Mouse (Mus musculus) erythroblast, adult 5-6 weeks (primary cell): ENCODE results near the gene Gpa33. TPM values are rescaled to one million over a fixed set of nuclear protein-coding genes. Genes with fewer than 3 reads are reported as not detected.

Experiments
- ATAC-seq: replicated peaks from 2 replicates; pipeline ENCODE4 v1.8.0; 2016; ENCODE audit warnings: moderate number of reproducible peaks, mild to moderate bottlenecking, moderate TSS enrichment, inconsistent platforms; ENCODE audit not compliant: poor library complexity, low FRiP score, severe bottlenecking
- total RNA-seq, 2 experiments: library from RNA; stranded (forward) in 1 of 2; stranded (reverse) in 1 of 2; fragments of 150-400 nt in 1 of 2; fragments of 200-764, 138-1000 nt in 1 of 2; gene quantifications; 2 replicates each; pipeline versions ENCODE4 v1.2.3 to v1.2.4; 2015 to 2017; ENCODE audit warnings: low replicate concordance in 2 of 2

Gene Gpa33
- total RNA-seq, 2 experiments from 2014 or later, result not detected

DNA sequence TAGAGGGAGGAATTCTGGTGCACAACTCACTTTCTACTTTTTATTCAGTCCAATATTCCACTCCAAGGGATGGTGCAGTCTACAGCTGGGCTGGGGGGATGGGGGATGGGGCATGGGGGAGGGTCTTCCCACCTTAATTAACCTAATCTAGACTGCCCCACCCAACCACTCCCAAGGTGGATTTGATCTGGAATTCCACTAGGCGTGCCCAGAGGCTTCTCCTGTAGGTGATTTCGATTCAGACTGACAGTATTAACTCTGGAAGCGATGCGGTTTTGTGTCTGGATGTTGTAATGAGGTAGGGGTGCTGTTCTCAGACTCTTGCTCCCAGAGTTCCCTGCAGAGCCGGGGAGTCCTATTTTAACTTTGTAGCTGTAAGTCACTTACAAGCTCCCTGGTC is 30.1 kb downstream of the Gpa33 start:
- no peak for ATAC-seq

DNA sequence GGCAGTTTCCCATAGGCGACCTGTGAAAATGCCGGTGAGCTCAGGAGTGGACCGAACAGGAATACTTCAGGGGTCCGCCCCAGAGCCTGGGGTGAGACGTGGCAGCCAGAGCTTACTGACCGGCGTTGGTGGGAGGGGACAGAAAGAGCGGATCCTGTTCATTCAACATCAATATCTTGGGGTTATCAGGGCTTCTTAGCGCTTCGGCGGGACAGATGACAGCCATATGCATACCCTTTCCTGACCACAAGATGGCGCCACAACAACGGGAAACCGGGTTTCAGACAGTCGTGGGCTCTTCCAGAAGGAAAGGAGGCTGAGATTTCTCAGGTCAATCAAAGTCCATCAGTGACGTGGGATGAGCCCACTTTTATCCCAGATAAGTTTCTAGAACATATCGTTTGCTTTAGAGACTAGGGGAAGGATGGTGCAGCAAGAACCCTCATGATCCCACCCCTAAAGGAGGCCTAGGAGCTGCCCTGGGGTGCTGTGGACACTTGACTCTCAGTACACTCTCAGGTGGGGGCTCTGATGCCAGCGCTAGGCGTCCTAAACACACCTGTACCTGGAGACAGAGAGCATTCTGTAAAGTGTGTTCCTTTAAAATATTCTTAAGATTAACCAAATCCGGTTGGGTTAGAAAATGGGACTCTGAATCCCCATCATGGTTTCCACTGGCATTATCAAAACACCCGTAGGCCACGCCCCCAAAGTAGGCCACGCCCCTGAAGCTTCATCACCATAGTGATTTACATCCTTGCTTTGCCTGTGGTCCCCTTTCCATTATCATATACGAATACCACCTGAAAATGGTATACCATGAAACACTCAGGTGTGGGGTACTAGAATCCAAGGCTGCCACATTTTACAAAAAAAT is 30.8 kb downstream of the Gpa33 start:
- ATAC-seq, result 0 out of 2 replicates have a peak, but pooled peaks have one; percentile 63

DNA sequence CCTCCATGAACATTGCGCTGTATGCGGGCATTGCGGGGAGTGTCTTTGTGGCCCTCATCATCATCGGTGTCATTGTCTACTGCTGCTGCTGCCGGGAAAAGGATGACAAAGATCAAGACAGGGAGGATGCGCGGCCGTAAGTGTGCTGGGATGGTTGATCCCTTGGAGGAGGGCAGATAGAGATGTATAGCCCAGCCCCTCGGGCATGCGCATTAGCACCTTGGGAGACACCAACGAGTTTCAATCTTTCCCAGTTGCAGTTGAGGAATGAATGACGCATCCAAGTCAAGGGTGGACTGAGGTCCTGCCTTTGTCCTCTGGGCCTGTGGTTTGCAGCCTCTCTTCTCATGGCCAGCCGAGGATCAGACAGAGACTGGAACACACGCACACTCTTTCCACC is 34.5 kb downstream of the Gpa33 start:
- no peak for ATAC-seq

DNA sequence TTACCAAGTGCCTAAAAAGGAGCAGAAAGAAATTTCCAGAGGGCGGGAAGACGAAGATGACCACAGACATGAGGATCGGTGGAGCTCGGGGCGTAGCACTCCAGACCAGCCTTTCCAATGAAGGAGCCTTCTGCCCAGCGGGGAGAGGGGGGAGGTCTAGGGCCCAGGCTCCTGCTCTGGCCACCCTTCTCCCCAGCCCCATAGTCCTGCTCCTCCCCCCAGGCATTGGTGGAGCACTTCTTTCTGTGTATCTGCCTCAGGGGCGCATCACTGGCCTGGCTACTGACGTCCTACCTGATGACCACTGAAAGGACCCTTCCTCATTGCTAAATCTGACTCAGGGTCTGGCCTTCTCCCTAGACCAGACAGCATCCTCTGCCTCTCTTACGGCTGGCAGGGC is 35.1 kb downstream of the Gpa33 start:
- ATAC-seq, result no peak

DNA sequence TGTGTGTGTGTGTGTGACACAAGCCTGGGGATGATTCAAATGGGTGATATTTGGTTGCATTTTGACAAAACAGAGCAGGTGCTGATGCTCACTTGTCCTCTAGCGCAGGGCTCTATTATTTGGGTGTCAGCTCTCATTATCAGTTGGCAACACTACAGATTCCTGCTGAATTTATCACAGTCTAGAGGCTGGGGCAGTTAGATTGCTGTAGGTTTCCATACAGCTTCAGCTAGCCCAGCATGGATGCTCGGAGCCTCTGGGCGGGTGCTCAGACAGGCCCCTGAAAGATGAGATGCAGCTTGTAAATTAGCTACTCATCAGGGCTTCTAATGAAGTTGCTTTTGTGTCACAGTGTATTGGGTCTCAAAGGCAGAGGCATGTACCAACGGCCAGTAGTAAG is 37.4 kb downstream of the Gpa33 start:
- ATAC-seq, result no peak

DNA sequence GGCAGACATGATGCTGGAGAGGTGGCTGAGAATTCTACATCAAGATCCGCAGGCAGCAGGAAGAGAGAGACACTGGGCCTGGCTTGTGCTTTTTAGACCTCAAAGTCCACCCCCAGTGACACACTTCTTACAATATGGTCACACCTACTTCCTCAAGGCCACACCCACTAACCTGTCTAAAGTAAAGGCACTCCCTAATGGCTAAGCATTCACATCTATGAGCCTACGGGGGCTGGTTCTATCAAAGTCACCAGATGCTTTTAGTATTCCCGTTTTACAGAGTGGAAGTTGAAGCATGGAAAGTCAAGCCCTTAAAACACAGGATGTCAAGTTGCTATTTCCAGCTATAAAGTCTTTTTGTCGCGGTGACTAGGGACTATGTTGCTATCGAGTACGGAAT is 38.0 kb downstream of the Gpa33 start:
- no peak for ATAC-seq

DNA sequence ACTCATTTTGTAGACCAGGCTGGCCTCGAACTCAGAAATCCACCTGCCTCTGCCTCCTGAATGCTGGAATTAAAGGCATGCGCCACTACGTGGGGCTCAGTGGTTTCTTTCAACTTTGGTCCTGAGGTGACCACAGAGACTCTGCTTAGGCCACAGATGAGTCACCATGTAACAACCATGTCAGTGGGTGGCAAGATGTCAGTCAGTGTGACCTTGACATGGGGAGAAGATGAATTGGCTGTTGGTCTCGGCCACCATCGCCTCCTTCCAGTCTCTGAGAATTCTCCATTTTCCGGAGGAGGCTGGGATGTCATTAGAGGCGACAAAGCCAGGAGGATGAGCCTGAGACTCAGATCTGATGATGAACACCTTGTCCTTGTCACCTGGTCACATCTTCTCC is 39.7 kb downstream of the Gpa33 start:
- ATAC-seq, result no peak

DNA sequence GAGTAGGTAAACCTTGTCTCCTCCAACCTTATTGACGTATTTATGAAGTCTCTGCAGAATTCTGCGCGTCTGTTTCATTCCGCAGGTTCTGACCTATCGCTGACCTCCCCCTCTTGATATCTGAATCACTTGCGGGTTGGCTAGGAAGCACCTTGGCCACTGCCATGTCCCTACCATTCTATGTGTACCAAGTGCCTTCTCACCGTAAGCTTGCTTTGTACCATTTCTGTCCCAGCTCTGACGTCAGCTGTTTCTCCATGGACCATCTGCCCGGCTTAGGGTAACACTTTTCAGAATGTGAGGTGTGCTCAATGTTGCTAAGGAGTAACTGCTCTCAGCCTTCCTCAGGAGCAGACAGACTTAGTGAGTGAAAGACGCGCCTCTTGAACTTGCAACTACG is 40.8 kb downstream of the Gpa33 start:
- no peak for ATAC-seq

DNA sequence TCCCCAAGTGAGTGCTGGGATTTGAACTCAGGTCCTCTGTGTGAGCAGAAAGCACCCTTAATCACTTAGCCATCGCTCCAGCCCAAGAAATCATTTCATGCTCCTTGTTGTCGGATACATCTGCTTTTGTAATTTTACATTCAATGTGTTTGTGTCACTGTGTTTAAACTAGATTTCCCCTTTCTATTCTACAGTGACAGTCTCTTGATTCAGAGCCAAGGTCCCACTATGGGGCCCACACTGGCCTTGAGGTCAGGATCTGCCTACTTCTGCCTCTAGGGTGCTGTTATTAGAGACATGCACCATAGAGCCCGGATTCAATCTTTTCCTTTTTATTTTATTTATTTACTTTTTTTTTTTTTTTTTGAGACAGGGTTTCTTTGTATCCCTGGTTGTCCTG is 43.0 kb downstream of the Gpa33 start:
- ATAC-seq, result no peak

DNA sequence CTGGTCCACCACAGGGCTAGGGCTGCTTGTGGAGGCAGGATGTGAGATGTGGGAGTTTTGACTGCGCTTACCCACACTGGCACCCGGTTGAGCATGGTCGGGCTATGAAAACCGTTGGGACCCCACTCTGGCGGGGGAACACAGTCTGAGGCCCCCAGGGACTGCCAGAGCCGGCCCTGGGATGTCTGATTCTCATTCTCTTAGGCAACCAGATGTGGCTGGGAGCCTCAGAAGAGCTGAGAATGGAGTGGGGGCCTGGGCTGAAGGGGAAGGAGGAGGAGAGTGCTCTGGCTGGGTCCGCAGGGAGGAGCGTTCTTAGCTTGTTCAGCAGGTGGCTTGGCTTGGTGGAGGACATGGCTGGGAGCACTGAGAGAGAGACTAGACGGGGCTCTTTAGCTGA is 43.6 kb downstream of the Gpa33 start:
- no peak for ATAC-seq

DNA sequence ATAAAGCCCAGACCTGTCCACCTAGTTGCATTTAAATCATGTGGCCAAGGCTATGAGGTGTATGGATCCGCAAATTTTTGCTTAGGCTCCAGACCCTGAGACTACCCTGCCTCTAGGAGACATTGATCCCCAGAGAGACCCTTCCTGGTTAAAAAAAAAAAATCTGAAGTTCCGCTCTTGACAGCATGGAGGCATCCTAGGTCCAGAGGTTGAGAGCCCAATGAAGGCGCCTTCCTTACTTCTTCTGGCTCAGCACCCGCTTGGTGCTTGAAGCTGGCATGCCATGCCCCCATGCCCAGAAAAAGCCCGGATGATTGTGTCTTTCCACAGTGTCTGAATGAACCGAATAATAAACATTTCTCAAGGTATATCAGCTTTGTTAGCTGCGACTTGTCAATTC is 51.5 kb downstream of the Gpa33 start:
- no peak for ATAC-seq

DNA sequence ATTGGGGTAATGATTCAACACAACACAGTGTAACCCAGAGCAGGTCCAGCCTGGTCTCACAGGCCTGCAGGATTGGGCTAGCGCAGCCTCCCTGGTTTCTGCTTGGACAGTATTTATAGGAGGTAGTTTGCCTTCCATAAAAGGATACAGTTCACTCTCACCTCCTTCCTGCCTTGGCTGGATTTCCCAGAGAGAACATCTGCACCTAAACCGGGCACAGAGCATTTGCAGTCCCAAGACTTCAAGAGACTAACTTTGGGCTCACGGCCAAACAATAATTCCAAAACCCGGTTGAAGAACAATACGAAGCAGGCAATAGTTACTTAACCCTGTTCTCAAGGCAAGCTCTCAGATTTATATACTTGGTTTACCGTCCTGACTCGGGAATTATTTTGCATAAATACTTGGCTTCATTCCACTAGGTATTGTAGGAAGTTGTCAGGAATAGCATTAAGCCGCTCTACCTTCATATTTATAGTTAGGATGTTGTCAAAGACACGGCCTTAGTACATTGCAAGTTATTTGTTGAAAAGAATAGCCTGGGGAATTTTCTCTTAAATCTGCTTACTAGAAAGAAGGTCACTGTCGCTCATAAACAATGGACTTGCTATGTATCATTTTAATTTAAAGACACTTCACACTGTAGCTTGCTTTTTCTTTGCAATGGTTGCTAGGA is 53.1 kb downstream of the Gpa33 start:
- ATAC-seq, result no peak

DNA sequence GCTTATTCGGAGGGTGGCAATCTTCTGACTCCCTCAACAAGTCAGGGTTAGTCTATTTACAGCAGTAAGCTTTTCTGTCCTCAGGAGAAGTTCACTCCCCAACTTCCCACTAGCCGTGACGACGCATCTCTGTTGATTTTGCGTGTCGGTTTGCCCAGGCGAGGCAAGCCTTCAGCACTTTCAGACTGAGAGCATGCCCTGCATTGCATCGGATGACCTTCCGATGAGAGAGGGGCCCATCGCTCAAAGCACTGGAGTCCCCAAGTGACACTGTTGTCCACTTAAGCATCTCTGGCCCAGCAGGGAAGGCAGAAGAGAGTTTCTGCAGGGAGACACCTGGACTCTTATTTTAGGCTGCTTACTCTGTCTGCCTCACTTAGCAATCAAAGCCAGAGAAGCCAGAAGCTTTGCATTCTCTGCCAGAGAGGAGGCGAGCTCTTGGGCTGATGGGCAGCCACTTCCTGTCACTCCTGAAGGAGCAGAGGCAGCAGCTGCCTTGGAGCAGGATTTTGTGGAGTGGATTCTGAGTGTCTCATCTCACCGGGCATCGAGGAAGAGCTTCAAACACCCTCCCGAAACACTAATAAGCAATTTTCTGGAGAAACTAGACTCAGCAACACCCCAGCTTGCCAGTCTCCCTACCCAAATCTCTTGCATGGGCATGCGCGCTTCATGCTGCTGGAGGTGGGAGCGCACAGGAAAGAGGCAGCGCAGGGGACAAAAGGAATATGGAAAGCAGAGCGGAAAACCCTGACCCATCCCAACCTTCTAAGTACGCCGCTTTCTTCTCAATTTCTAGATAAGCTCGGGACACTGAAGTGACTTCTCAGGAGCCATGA is 54.6 kb downstream of the Gpa33 start:
- no peak for ATAC-seq

DNA sequence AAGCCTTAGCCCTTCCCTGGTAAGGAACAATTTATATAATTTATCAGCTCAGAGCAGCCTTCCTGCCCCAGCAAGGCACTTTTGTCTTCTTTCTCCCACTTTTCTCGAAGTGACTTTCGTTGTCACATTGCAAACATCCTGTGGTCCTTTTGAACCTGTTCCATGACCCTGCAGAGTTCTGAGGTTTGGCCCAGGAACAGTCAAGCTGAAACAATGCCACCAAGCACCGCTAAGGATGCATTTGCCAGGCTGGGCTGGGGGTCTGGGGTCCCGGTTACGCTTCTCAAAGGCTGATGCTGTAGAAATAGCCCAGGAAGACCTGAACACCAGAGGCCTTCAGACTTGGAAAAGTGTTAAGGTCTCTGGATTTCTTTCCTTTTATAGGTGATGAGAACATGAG is 55.3 kb downstream of the Gpa33 start:
- ATAC-seq, result no peak

DNA sequence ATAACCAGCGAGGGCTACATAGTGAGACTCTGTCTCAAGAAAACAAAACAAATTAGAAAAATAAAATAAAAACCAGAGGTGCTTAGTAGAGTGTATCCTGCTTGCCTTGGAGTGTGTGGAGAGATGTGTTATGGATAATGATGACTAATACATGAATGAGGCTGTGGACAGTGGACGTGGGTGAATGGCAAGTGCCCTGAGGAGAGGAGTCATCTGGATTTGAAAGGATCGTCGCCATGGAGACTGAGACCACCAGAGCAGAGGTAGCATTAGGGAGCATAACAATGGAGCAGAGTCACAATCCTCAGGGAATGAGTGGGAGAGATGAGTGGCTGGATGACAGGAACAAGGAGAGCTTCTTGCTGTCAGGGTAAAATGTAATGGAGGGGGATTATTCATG is 59.8 kb downstream of the Gpa33 start:
- no peak for ATAC-seq

DNA sequence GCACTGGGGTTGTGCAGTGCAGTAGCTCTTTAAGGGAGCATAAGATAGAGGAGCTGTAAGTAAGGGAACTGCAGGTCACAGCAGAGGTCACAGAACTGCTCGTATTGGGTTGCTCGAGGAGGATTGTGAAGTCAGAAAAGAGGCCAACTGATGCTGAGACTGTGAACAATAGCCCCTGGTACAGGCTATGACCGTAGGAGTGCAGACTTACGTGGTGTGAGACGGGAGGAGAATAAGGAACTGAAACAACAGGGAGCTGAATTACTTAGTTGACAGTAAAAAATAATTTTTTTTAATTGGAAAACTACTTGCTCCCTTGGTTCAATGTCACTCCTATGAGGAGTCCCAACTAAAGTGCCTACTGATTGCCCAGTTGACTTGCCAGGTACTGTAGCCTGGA is 74.1 kb downstream of the Gpa33 start:
- ATAC-seq, result no peak

DNA sequence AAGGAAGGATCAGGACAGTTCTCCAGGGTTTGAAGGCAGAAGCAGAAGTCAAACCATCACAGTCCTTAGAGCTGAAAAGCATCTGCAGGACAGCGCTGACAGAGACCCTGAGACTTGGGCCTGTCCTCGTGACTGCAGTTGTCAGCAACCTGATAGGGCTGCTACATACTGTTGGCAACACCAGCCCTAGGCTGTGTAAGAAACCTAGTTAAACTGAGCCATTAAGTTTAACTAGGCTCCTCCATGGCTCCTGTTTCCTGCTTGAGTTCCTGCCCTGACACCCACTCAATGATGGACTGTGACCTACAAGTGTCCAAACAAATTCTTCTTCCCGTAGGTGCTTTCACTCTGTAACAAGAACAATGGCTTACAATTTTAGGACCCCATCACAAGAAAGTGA is 75.1 kb downstream of the Gpa33 start:
- ATAC-seq, result no peak

DNA sequence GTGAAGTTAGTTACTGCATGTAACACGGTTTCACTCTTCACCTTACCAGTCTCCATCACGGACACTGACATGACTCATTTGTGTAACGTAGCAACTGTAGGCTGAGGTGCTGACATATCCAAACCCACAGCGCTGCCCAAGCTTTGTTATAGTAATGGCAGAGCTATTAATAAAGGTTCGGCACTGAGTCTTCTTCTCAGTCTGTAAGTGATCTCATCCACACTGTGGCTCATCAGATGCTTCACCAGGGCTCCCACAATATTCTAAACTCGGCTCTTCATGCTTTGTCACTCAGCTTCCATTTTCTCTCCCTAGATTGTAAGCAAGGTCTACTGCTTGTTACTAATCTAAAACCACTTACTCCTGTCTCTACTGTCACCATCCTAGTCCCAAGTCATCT is 79.3 kb downstream of the Gpa33 start:
- ATAC-seq, result no peak

DNA sequence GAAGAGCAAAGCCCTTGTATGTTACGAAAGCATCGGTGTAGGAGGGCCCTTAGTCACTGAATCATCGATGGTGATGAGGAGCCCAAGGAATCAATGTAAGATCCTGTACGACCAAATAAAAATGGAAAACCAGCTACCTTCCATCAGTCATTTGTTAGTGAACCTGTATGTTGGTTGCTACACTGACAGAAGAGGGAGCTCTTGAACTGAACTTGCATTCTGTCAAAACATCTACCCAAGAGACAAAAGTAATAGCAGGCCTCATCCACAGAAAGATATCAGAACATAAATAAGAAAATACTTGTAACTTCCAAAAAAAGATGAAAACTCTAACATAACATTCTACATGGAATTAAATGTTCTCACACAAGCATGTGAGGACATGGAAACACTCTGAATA is 84.1 kb downstream of the Gpa33 start:
- no peak for ATAC-seq
